Mouse (Mus musculus) forebrain, embryonic 16.5 days (tissue): ENCODE measurements at regions not wholly inside any gene's neighbourhood (a gene's known extent, or its start where the extent isn't known, plus 50 kb on each side); places are given as distances from the start of the nearest gene placed in this dataset.

Experiments used
- ATAC-seq: fragments of 200-750 bp; cut with Nextera tagmentation; 2 replicates; pipeline ENCODE4 v1.8.0; 2017; ENCODE audit warnings: mild to moderate bottlenecking, moderate library complexity
- H3K27ac ChIP-seq: fragments of 300-500 bp; sonication (generic); 2 replicates; pipeline ENCODE4 v1.5.1; 2014; ENCODE audit warnings: low read length, control low read depth
- H3K27me3 ChIP-seq: fragments of 300-500 bp; sonication (generic); replicated peaks from 2 replicates; pipeline ENCODE4 v1.6.1; 2014; ENCODE audit warnings: low read length; ENCODE audit not compliant: control insufficient read depth, insufficient read depth
- H3K36me3 ChIP-seq: fragments of 300-500 bp; sonication (generic); 2 replicates; pipeline ENCODE4 v1.6.1; 2014; ENCODE audit not compliant: control insufficient read depth, insufficient read depth
- H3K4me1 ChIP-seq: fragments of 300-500 bp; sonication (generic); replicated peaks from 2 replicates; pipeline ENCODE4 v1.6.1; 2014; ENCODE audit warnings: low read length; ENCODE audit not compliant: control insufficient read depth, insufficient read depth
- H3K4me2 ChIP-seq: fragments of 300-500 bp; sonication (generic); 2 replicates; pipeline ENCODE4 v1.6.1; 2014; ENCODE audit warnings: mild to moderate bottlenecking, low read length, control low read depth
- H3K4me3 ChIP-seq: fragments of 300-500 bp; sonication (generic); replicated peaks from 2 replicates; pipeline ENCODE4 v1.5.1; 2014; ENCODE audit warnings: mild to moderate bottlenecking, low read length, control low read depth
- H3K9ac ChIP-seq: fragments of 300-500 bp; sonication (generic); replicated peaks from 2 replicates; pipeline ENCODE4 v1.6.1; 2014; ENCODE audit warnings: low read depth, low read length, control low read depth
- H3K9me3 ChIP-seq: fragments of 300-500 bp; sonication (generic); 2 replicates; pipeline ENCODE4 v1.6.1; 2016; ENCODE audit warnings: low read length; ENCODE audit not compliant: control insufficient read depth
- WGBS: fragments of 180-500 bp; shearing (Covaris S2); extraction: QIAGEN DNeasy Blood & Tissue Kit; methylation state at CpG from one replicate; pipeline ENCODE4 v1.1.7; 2014; 5-methylcytosine and 5-hydroxymethylcytosine counted together

DNA sequence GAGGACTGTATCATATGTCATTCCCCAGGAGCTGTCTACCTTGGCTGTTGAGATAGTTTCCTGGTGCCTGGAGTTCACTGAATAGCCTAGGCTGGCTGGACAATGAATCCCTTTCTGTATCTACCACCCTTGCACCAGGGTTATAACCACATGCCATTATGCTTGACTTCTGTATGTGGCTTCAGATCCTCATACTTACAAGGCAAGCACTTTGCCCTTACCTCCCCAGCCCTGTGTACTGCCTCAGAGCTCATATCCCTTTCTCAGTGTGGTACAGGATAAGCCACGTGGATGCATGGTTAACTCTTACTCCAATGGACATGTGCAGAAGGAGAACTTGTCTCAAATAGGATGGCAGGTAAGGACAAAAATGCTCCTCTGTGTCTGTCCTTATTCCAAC lies 291.3 kb upstream of the Klf4 start:
- 79% methylated on average over 1 of the region's 1 CpGs for WGBS
- H3K4me3 ChIP-seq, result no peak overlapping the region
- ATAC-seq, result no peak

DNA sequence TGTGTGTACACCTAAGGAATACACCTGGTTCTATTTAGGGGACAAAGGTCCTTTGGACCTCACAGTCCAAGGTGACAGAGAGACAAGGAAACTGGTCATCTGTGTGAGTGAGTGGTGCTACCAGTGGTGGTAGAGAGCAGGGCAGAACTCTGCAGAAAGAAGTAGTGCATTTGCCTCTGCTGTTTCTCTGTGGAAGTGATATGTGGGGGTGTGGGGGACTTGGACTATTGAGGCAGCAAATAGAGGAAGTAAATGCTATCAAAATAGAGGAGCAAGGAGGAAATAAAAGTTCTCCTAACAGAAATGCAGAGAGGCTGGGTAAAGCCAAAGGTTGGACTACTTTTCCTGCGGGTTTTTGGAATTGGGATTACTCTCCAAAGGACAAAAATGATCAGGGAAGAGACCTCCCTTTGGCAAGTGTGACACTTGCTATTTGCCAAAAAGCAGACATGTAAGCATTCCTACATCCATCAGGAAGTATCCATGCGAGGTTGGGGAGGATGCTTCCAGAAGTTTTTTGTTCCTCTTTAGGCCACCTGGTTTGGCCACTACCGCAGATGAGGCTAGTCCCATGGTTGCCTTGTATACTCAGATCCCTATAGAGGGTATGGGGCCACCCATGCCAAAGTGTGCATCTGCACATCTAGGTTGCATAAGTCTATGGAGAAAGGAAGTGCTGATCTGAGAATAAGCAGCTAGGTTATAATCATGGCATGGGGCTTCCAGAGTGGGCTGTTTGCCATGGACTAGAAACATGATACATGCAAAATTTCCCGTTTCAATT lies 285.0 kb upstream of the Klf4 start:
- no peak for ATAC-seq
- H3K9me3 ChIP-seq, result no peaks in the 10 kb centered on the region
- 78% methylated on average over 4 of the region's 4 CpGs for WGBS

More for the DNA sequence above, 291.3 kb upstream of the Klf4 start:
- no peak overlapping the region for H3K27ac ChIP-seq
- H3K9me3 ChIP-seq, result no peaks in the 10 kb centered on the region
- H3K36me3 ChIP-seq, result no peaks in the 10 kb centered on the region
- H3K4me1 ChIP-seq, result no peaks in the 10 kb centered on the region
- H3K27me3 ChIP-seq, result no peaks in the 10 kb centered on the region
- no peak overlapping the region for H3K9ac ChIP-seq
- H3K4me2 ChIP-seq, result no peak overlapping the region

DNA sequence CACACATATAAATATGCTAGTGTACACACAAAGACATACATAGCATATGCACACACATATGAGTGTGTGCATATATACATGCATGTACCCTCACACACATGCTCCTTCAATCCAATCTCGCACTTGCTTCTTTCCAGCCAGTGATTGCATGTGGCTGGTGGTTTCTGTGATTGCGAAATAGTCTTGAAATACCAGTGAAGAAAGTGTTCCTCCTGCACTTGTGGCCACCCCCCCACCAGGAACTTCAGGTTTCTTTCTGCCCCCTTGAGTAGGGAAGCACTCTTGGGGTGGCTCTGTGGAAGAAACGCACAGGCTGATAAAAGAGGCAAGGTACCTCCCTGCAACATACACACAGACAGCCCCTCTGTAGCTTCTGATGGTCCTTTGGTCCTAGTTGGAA lies 283.6 kb upstream of the Klf4 start:
- Histone ChIP-seq H3K4me1 (no peaks in the 10 kb centered on the region), H3K36me3 (no peaks in the 10 kb centered on the region), H3K9ac (no peak overlapping the region), H3K4me3 (no peak overlapping the region), H3K4me2 (no peak overlapping the region), H3K27ac (no peak overlapping the region), H3K27me3 (no peaks in the 10 kb centered on the region), H3K9me3 (no peaks in the 10 kb centered on the region)
- 90% methylated on average over 3 of the region's 3 CpGs for WGBS
- ATAC-seq, result no peak

More for the DNA sequence above, 285.0 kb upstream of the Klf4 start:
- Histone ChIP-seq H3K36me3 (no peaks in the 10 kb centered on the region), H3K27me3 (no peaks in the 10 kb centered on the region), H3K4me2 (no peak overlapping the region), H3K4me3 (no peak overlapping the region), H3K9ac (no peak overlapping the region), H3K27ac (no peak overlapping the region), H3K4me1 (no peaks in the 10 kb centered on the region)

- no peak for ATAC-seq
- H3K4me2 ChIP-seq, result no peak overlapping the region
- H3K36me3 ChIP-seq, result no peaks in the 10 kb centered on the region
- H3K4me3 ChIP-seq, result no peak overlapping the region
- 91% methylated on average over 8 of the region's 8 CpGs for WGBS
- no peaks in the 10 kb centered on the region for H3K4me1 ChIP-seq
- H3K27me3 ChIP-seq, result no peaks in the 10 kb centered on the region
- H3K9ac ChIP-seq, result no peak overlapping the region
- H3K9me3 ChIP-seq, result no peaks in the 10 kb centered on the region
- H3K27ac ChIP-seq, result no peak overlapping the region
Measured at GRCm38 (mm10) chr4:55812846-55813245, 280.6 kb upstream of the Klf4 start.

DNA sequence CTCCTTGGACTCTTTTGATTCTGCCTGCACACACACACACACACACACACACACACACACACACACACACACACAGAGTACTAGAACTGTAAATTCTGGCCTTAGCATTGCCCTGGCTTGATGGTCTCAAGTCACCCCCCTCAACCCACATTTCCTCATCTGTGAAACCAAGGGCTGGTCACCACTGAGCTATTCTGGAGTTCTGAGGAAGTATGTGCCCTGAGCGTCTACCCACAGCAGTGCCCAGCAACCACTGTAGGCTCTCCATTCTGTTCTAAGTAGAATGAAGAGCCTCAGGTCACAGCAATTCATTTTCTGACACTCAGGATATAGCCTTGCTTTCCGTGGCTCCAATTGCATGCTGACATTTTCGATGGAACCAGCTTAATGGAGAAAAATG lies 279.4 kb upstream of the Klf4 start:
- Histone ChIP-seq H3K4me2 (no peak overlapping the region), H3K9me3 (no peaks in the 10 kb centered on the region), H3K36me3 (no peaks in the 10 kb centered on the region), H3K4me3 (no peak overlapping the region), H3K4me1 (no peaks in the 10 kb centered on the region), H3K27ac (no peak overlapping the region), H3K27me3 (no peaks in the 10 kb centered on the region), H3K9ac (no peak overlapping the region)
- no peak for ATAC-seq
- WGBS, result 78% methylated on average over 3 of the region's 3 CpGs

DNA sequence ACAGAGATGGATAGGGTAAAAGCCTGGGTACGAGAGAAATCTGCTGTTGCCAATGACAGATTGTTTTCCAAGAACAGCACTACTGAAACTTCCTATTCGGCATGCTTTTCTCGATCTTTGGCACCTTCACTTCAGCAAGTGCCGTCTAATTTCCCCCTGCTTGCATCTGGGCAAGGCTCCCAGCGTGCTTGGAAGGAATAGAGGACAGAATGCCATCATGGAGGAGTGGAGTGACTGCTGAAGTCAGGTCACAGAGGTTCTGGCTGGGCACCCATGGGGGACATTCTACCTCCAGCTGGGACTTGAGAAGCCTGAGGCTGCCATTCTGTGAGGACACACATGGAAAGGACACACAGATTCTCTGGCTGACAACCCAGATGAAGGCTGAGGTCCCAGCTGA lies 276.2 kb upstream of the Klf4 start:
- 68% methylated on average over 5 of the region's 5 CpGs for WGBS
- Histone ChIP-seq H3K9ac (no peak overlapping the region), H3K4me1 (no peaks in the 10 kb centered on the region), H3K27ac (no peak overlapping the region), H3K27me3 (no peaks in the 10 kb centered on the region), H3K4me3 (no peak overlapping the region), H3K4me2 (no peak overlapping the region), H3K9me3 (no peaks in the 10 kb centered on the region), H3K36me3 (no peaks in the 10 kb centered on the region)
- no peak for ATAC-seq

GRCm38 (mm10) chr4:55806799-55807198 lies 274.5 kb upstream of the Klf4 start:
- no peak overlapping the region for H3K4me3 ChIP-seq
- no peaks in the 10 kb centered on the region for H3K9me3 ChIP-seq
- ATAC-seq, result no peak
- H3K9ac ChIP-seq, result no peak overlapping the region
- H3K27me3 ChIP-seq, result no peaks in the 10 kb centered on the region
- WGBS, result 89% methylated on average over 3 of the region's 3 CpGs
- no peak overlapping the region for H3K27ac ChIP-seq
- H3K4me2 ChIP-seq, result no peak overlapping the region
- H3K36me3 ChIP-seq, result no peaks in the 10 kb centered on the region
- no peaks in the 10 kb centered on the region for H3K4me1 ChIP-seq

DNA sequence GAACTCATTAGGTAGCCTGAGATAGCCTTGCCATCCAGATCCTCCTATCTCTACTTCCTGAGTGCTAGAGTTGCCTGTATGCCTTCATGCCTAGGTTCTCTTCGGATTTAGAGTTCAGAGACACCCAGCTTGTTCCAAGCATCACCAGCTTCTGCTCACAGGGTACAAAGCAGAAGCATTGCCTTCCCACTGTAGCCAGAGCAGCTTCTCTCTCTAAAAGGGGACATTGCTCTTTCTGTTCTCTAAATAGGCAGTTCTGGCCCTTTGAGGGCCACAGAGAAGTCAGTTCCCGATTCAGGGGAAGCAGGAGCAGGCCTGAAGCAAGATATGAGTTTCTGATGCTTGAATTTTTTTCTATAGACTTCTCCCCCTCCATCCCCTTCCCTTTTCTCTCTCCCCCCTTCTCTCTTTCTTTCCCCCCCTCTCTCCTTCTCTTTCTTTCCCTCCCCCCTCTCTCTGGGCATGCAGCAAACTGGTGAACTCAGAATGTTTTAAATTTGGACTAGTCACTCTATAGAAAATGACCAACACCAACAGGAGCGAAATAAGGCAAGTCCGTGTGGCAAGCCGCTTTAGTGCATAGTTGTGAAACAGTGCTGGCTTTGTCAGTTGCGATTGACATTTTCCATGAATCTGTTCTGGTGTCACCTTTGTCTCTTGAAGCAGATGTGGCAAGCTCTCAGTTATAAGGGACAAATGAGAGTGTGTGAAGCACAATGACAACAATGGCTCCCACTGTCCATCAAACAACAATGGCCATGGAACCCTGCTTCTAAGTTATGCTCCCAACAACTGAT lies 273.2 kb upstream of the Klf4 start:
- 70% methylated on average over 6 of the region's 6 CpGs for WGBS
- no peak overlapping the region for H3K9ac ChIP-seq
- no peaks in the 10 kb centered on the region for H3K9me3 ChIP-seq
- no peak overlapping the region for H3K4me3 ChIP-seq
- no peaks in the 10 kb centered on the region for H3K36me3 ChIP-seq
- H3K4me1 ChIP-seq, result no peaks in the 10 kb centered on the region
- no peak overlapping the region for H3K27ac ChIP-seq
- H3K27me3 ChIP-seq, result no peaks in the 10 kb centered on the region
- no peak overlapping the region for H3K4me2 ChIP-seq
- ATAC-seq, result no peak

GRCm38 (mm10) chr4:55802101-55802500 lies 269.8 kb upstream of the Klf4 start:
- no peak overlapping the region for H3K4me3 ChIP-seq
- H3K27ac ChIP-seq, result no peak overlapping the region
- no peaks in the 10 kb centered on the region for H3K4me1 ChIP-seq
- ATAC-seq, result no peak
- no peaks in the 10 kb centered on the region for H3K36me3 ChIP-seq
- H3K4me2 ChIP-seq, result no peak overlapping the region
- H3K9me3 ChIP-seq, result no peaks in the 10 kb centered on the region
- H3K9ac ChIP-seq, result no peak overlapping the region
- 82% methylated on average over 4 of the region's 4 CpGs for WGBS
- H3K27me3 ChIP-seq, result no peaks in the 10 kb centered on the region
